Mouse (Mus musculus): ENCODE data around the gene Frmpd4. TPM values are rescaled to one million over a fixed set of nuclear protein-coding genes. Genes with fewer than 3 reads are reported as not detected.

The Frmpd4 gene
- polyA plus RNA-seq, 1 experiment from 2014 or later: 0.05 TPM

DNA sequence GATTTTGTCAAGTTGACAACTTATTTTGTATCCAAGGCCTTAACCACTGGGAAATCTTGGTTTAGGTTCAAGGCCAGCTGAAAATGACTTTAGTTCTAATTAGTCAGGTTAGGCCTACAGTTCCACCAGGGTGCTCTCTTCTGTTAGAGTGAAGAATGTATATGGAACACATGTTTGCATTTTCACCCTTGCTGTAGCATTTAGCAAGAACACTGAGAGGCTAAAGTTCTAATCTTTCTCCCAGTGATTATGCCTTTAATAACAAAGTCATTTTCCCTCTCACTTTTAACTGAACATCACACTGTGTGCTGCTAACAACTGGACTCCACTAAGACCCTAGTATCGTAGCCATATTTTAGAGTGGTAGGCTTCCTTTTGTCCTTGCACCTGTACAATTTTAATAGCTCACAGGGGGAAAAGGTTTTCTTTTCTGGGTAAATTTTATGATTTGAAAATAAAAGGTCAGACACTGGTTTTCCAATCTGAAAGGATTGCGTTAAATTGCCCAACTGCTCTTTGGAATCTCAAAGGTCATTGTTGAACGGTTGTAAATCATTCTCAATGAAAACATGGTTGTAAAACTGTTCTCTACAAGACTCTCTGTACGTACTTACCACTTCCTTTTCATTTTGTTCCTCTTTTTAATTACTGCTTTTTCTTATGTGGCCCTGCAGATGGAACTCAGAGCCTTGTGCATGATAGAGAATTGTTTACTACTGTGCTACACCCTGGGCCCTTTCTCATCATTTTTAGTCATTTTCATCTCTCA is 1093.4 kb downstream of the Frmpd4 start:
- no peak overlapping the region for H3K9ac ChIP-seq (ENCODE audit: low read length)
- H3K9me3 ChIP-seq (ENCODE audit: control insufficient read depth, low read length): no peaks in the 10 kb centered on the region
- no peak overlapping the region for H3K4me3 ChIP-seq (ENCODE audit: low read depth, low read length)
- H3K4me1 ChIP-seq (replicated peaks; ENCODE audit: control insufficient read depth, insufficient read depth, low read length): no peaks in the 10 kb centered on the region
- H3K27me3 ChIP-seq (ENCODE audit: control insufficient read depth, insufficient read depth, low read length): peaks cover 1% of the 10 kb centered on the region; the same call in 1 of the 2 replicates
- H3K4me2 ChIP-seq (ENCODE audit: low read depth, low read length, severe bottlenecking): no peak overlapping the region
- DNase-seq (ENCODE audit: low spot score) (no peak), ATAC-seq (replicated peaks; ENCODE audit: low FRiP score) (no peak)
- H3K36me3 ChIP-seq (ENCODE audit: control insufficient read depth, insufficient read depth, low read length): no peaks in the 10 kb centered on the region
- WGBS: 86% methylated on average over 4 of the region's 4 CpGs
- no peak overlapping the region for H3K27ac ChIP-seq (ENCODE audit: low read depth, low read length)

DNA sequence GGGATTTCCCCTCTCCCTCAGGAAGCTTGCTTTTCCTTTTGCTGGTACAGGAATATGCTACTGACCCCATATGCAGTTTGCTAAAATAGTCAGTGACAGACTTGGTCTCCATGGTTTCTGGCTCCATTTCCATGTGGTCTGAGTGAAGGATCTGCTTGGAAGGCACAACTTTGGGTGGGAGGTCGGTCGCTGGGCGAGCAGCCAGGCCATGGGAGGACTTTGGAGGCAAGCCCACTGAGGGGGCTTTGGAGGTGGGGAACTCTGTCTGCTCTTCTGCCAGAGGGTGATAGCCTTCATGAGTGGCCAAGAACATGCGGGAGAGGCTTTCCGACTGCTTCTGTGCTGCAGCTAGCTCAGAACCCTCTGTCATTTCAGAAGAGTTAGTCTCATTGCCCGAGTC is 1099.4 kb downstream of the Frmpd4 start:
- Histone ChIP-seq H3K36me3 (ENCODE audit: control insufficient read depth, insufficient read depth, low read length) (no peaks in the 10 kb centered on the region), H3K4me2 (ENCODE audit: low read depth, low read length, severe bottlenecking) (no peak overlapping the region), H3K4me1 (replicated peaks; ENCODE audit: control insufficient read depth, insufficient read depth, low read length) (no peaks in the 10 kb centered on the region), H3K9me3 (ENCODE audit: control insufficient read depth, low read length) (no peaks in the 10 kb centered on the region), H3K9ac (ENCODE audit: low read length) (no peak overlapping the region), H3K27ac (ENCODE audit: low read depth, low read length) (no peak overlapping the region), H3K27me3 (ENCODE audit: control insufficient read depth, insufficient read depth, low read length) (peaks cover 5% of the 10 kb centered on the region; the same call in 1 of the 2 replicates), H3K4me3 (ENCODE audit: low read depth, low read length) (no peak overlapping the region)
- WGBS: 94% methylated on average over 6 of the region's 6 CpGs
- DNase-seq (ENCODE audit: low spot score) (no peak), ATAC-seq (replicated peaks; ENCODE audit: low FRiP score) (no peak)

DNA sequence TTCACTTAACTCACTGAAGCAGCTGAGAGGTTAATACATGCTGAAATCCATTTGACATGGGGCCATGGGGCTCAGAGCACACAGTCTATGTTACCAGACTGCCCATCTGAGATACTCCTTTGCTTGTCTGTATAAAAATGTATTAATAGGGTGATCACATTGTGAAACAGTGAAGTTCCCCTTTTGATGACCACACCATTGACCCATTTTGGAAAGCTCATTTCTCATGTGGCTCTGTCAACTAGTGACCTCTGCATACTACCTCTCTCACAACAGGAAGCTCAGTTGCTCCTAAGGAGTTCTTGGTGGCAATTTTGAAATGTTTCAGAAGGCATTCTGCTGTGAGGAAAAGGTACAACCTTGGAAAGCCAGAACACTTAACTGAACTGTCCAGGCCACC is 1142.1 kb downstream of the Frmpd4 start:
- Histone ChIP-seq H3K27me3 (ENCODE audit: control insufficient read depth, insufficient read depth, low read length) (no peaks in the 10 kb centered on the region), H3K4me3 (ENCODE audit: low read depth, low read length) (no peak overlapping the region), H3K9me3 (ENCODE audit: control insufficient read depth, low read length) (no peaks in the 10 kb centered on the region), H3K4me2 (ENCODE audit: low read depth, low read length, severe bottlenecking) (no peak overlapping the region), H3K9ac (ENCODE audit: low read length) (no peak overlapping the region), H3K27ac (ENCODE audit: low read depth, low read length) (no peak overlapping the region), H3K36me3 (ENCODE audit: control insufficient read depth, insufficient read depth, low read length) (no peaks in the 10 kb centered on the region), H3K4me1 (replicated peaks; ENCODE audit: control insufficient read depth, insufficient read depth, low read length) (no peaks in the 10 kb centered on the region)
- ATAC-seq (replicated peaks; ENCODE audit: low FRiP score) (no peak), DNase-seq (ENCODE audit: low spot score) (no peak)

GRCm38 (mm10) chrX:167433950-167434349 is 1143.1 kb downstream of the Frmpd4 start:
- Histone ChIP-seq H3K36me3 (ENCODE audit: control insufficient read depth, insufficient read depth, low read length) (no peaks in the 10 kb centered on the region), H3K27me3 (ENCODE audit: control insufficient read depth, insufficient read depth, low read length) (no peaks in the 10 kb centered on the region), H3K4me3 (ENCODE audit: low read depth, low read length) (no peak overlapping the region), H3K27ac (ENCODE audit: low read depth, low read length) (no peak overlapping the region), H3K4me1 (replicated peaks; ENCODE audit: control insufficient read depth, insufficient read depth, low read length) (no peaks in the 10 kb centered on the region), H3K9me3 (ENCODE audit: control insufficient read depth, low read length) (no peaks in the 10 kb centered on the region), H3K4me2 (ENCODE audit: low read depth, low read length, severe bottlenecking) (no peak overlapping the region), H3K9ac (ENCODE audit: low read length) (no peak overlapping the region)
- no peak for DNase-seq (ENCODE audit: low spot score)
- no peak for ATAC-seq (replicated peaks; ENCODE audit: low FRiP score)
- 75% methylated on average over 2 of the region's 2 CpGs for WGBS

Other genes with a start within 250 kb of the Frmpd4 start
- 32.2 and 38.4 TPM in 2 replicates for gene Msl3, start 96.7 kb upstream of the Frmpd4 start, polyA plus RNA-seq (2014; fragmentation: Nextera tagmentation; extraction: Ambion mirVana)
- gene Arhgap6, start 217.9 kb upstream of the Frmpd4 start, polyA plus RNA-seq (2014; fragmentation: Nextera tagmentation; extraction: Ambion mirVana): 0.63 and 0.95 TPM in 2 replicates

All from forebrain, embryonic 11.5 days (tissue).